Mouse (Mus musculus) gastrocnemius, postnatal 4 days (tissue): ENCODE results near the gene 5330417C22Rik. TPM values are rescaled to one million over a fixed set of nuclear protein-coding genes. Genes with fewer than 3 reads are reported as not detected.
"Not testable (repeated sequence)": the region's sequence is repeated elsewhere in the genome, so short reads cannot be mapped to it uniquely, and the experiment has no call there.

ENCODE experiments used
- DNase-seq, 2 experiments: peaks; one replicate each; pipeline ENCODE4 v3.0.0; 2021 to 2022; ENCODE audit warnings: low spot score in 2 of 2, mixed read lengths in 2 of 2
- total RNA-seq, 2 experiments: library from RNA; stranded (reverse); gene quantifications; 2 replicates each; pipeline ENCODE4 v1.2.3; 2021

Gene 5330417C22Rik
- total RNA-seq, 2 experiments from 2014 or later: 0.10 TPM; not detected in 1

DNA sequence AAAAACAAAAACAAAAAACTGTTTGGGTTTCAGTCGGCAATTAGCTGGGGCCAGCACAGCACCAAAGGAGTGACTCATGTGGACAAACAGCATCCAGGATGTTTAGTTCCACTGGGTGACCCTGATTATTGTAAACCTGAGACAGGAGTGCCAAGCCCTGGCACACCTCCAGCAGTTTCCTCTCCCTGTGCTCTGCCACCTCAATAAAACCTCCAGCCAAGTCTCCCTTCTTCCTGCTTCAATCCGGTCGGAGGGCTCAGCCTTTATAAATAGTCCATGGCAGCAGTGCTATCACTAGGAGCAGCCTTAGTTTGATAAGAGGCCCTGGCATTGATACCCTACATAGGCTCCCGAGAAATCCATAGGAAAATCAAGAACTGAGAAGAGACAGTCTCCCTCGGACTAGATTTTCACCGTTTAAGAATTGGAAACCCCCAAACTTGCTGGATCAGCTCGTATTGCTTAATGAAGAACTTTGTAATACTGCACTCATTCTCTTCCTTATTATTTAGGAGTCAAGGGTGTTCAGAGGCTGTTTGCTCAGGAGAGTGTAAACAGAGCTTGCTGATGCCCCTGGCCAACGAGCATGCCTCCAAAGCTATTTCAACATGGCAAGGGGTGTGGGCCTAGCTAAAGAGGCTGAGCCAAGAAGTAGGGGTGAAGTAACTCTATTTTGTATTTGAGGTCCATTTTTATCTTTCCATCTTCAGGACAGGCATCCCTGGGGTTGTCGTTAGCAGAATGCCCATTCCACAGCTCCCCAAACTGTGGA, 3.0 kb downstream of the 5330417C22Rik start:
- DNase-seq: no peak

DNA sequence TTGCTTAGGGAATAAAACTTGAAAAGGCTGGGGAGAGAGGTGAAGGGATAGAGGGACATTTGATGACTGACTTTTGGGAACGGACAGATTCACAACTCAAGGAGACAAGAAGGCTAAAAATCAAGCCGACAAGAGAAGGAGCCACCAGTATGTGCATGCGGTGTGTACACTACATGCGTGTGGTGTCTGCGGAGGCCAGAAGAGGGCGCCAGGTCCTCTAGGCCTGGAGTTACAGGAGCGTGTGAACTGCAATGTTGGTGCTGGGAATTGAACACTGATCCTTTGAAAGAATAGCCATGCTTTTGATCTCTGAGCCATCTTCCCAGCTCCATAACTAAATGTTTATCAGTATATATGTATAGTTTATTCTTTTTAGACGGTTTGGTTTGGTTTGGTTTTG, 7.8 kb downstream of the 5330417C22Rik start:
- DNase-seq: no peak

DNA sequence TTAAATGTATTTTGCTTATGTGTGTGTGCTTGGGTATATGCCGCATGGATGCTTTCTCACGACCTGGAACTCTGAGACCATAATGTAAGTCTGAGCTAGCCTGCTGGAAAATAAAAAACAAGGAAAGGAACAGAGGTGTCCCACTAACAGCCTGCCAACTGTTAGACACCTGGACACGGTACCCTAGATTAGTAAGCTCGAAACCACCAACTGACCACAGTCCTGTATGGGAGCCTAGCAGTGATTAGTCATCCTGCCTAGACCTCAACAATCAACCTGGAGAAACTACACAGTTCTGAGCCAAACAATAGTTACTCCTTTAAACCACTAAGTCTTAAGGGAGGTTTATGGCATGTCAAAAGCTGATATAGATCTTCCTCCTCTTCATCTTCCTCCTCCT, 12.9 kb downstream of the 5330417C22Rik start:
- DNase-seq: no peak

DNA sequence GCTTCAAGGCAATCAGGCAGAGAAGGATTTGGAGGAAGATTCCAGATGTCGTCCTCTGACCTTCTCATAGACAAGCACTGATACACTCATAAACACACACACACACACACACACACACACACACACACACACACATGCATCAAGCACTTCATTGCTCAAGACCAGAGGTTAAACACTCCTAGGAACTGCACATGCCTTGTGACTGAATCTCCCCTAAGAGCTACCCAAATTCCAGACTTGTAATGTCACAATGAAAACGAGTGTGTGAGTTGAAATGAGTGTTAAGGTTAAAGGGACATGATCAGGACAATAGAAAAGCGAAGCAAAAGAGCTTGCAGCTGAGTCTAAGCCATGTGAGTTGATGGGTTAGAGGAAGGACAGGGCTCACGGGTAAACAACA, 18.1 kb downstream of the 5330417C22Rik start:
- no peak for DNase-seq

DNA sequence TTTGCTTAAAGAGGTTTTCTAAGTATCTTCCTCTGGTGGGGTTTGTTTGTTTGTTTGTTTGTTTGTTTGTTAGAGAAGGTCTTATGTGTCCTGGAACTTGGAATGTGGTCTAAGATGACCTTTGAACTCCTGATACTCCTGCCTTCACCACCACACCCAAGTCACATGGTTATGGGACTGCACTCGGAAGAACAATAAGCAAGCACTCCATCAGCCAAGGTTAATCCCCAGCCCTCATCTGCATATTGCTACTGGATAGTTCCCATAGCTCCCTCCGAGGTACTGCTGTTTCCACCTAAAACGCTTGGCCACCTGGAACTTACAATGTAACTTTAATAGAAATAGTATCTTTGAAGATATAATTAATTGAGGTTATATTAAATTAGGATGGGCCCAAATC, 22.9 kb downstream of the 5330417C22Rik start:
- no peak for DNase-seq

DNA sequence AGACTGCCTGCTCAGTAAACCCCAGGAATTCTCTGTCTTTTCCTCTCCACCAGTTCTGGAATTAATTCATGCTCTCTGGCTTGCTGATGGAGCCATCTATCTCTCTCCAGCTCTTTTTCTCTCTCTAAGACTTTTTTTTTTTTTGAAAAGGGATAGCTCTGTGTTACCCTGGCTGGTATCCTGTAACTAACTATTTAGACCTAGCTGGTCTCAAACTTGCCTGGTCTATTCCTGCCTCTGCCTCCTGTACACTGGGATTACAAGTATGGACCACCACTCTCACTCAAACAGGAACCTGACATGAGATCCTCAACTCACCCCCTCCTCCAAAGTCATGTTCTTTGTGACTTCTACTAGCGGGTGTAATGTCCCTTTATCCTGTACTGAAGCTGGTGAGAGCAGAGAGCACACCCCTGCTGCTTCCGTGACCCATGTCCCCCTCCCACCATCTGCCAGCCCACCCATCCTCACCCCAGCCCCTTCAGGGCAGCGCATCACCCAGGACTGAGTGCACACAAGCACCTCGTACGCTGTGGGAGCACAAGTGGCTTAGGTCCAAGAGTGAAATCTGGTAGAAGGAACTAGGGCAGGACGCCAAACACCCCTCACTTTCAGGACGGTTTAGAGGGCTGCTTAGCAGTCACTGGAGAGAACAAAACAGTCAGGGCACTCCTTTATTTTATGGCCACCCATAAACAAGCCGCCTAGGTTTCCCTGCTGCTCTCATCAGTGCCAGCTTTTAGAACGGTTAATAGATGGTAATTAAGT, 25.4 kb downstream of the 5330417C22Rik start:
- DNase-seq: no peak

DNA sequence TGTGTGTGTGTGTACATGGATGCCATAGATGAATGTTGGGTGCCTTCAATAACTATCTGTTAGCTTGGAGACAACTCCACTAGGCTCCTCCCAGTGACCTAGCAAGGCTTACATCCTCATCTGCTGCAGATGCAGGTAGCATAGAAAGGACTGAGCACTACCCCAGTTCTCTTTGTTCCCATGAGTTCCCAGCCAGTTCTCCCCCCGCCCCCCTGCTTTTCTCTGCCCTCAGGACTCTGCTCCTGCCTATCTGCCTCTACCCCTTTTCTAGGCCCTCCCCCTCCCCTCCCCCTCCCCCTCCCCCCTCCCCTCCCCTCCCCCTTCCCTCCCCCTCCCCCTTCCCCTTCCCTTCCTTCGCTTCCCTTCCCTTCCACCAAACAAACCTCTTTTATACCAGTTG, 26.2 kb downstream of the 5330417C22Rik start:
- no peak for DNase-seq

DNA sequence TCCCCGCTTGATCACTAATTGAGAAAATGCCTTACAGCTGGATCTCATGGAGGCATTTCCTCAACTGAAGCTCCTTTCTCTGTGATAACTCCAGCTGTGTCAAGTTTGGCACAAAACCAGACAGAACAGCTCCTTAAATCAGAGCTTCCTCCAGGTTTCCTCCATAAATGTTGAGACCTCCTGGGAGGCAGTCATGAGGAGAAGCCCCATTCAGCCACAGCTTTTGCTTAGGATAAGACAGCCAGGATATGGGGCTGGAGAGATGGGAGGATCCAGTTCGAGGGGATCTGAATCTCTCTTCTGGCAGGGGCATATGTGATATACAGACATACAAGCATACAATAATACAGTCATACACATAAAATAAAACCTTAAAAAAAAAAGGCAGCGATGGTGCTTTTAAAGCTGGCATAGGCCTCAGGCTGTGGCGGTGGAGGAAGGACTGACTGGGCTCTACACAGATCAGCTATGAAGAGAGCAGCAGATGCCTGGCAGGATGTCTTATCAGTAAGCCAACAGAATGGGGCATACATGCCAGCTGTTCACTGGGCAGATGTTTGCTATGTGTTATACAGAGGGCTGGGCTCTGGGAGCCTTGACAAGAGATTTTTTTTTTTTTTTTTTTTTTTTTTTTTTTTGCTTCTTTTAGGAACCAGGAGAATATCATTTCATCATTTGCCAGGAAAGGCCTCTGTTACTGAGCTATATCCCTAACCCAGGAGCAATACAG, 27.4 kb downstream of the 5330417C22Rik start:
- no peak for DNase-seq

DNA sequence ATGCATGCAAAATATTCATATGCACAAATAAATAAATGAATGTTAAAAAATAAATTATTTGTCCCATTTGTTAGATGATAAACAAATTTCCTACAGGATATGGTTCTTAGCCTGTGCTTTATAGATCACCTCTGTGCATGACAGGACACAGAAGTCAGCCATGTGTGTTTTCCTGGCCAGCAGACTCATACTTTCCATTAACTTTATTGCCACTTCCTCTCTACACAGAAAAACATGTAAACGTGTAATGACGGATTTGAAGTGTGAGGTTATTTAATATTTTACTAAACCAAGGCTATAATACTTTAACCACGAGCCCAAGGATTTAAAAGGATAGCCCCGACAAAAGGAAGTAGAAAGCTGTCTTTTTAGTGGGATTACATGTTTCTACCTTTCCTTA, 32.4 kb downstream of the 5330417C22Rik start:
- DNase-seq: no peak

DNA sequence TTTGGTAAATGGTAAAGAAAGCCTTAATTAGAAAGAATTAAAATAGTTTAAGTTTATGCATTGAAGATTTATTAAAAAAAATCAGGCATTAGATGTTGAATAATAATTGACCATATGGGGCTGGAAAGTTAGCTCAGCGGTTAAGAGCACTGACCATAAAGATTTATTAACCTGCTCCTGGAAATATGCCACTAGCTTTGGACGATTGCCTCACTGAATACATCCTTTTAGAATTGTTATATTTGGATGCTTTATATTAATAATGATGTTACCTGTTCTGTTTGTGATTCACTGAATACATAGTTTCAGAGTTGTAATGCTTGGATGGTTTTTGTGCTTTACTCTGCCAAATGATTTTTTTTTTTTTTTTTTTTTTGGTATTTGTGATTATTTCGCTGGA, 34.9 kb downstream of the 5330417C22Rik start:
- DNase-seq: not testable (repeated sequence)

DNA sequence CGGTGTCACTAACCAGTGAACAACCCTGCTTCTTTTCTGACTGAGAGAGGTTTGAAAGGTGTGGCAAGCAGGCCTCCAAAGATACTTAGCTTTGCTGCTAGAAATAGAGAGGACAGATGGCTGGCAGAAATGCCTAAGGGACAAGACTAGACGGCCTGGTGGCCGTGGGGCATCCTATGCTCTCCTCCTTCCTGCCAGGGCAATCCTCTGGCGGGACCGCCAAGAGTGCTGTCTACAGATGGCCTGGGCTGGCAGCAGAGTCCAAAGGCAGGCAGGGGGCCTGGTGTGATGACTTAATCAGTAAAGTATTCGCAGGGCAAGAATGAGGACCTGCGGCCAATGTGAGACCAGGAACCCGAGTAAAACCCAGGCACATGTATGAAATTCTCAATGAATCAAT, 36.5 kb downstream of the 5330417C22Rik start:
- no peak for DNase-seq

DNA sequence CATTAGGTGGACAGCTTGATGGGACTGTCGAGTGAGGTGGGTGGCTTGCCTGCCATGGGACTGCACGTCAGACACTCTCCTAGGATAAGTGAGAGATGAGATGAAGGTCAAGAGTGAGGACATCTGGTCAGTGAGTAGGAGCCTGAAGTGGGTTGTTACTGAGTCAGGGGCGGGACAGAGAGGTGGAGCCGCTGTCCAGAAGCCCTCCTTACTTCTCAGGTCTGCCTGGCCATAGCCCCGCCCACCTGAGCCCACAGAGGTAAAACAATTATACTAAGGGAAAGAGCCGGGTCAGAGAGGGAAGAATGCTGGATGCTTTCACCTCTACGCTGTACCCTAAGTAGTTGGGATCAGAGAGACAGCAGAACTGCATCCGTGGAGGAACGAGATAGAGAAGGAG, 38.7 kb downstream of the 5330417C22Rik start:
- no peak for DNase-seq

DNA sequence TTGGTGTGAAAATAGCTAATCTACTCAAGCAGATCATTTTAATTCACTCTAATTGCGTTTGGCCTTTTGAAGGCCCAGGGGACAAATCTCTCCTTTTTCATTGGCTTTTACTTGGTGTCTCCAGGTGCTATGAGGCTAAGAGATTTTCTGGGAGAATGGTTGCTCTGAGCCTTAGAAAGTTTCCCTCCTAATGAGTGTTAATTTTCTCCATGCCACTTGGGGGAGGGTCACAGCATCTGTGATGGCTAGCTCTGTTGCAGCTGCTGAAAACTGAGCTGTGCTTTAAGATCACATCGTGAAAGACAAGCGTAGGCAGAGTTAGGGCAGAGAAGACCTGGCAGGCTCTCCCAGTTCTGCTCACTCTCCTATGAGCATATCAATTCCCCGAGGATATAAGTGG, 40.9 kb downstream of the 5330417C22Rik start:
- DNase-seq: no peak

DNA sequence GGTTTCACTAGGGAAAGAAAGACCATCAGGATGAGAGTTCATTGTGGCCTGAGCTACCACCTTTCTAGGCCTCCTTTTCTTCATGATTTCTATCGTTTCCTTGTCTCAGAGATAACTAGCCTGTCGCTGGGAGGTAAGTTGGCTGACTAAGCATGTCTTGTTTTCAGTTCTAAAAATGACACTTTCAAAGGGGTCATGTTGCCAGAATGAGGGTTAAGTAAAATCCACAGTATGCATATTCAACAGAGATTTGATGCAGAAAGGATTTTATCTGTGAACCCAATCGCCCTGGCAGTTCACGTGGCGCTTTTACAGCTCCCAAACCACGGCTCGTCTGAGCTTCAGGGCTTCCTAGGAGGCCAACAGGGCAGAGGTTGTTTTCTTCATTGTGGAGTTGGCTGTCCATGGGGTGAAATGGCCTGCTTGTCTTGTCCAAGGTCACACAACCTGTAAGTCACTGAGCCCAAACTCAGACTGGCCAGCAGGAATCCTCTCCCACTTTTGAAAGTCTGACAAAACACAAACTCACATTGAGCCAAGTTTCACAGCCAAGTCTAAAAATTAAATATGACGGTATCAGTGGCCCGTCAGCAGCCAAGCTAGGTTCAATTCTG, 41.4 kb downstream of the 5330417C22Rik start:
- no peak for DNase-seq

DNA sequence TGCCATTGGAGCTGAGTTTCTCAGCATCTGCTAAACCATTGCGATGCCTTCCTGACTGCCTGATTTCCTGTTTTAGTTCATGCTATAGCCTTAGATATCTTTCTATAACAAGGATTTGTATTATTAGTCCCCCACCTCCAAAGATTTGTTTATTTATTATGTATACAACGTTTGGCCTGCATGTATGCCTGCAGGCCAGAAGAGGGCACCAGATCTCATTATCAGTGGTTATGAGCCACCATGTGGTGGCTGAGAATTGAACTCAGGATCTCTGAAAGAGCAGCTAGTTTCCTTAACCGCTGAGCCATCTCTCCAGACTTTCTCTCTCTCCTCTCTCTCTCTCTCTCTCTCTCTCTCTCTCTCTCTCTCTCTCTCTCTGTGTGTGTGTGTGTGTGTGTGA, 46.4 kb downstream of the 5330417C22Rik start:
- DNase-seq: no peak

DNA sequence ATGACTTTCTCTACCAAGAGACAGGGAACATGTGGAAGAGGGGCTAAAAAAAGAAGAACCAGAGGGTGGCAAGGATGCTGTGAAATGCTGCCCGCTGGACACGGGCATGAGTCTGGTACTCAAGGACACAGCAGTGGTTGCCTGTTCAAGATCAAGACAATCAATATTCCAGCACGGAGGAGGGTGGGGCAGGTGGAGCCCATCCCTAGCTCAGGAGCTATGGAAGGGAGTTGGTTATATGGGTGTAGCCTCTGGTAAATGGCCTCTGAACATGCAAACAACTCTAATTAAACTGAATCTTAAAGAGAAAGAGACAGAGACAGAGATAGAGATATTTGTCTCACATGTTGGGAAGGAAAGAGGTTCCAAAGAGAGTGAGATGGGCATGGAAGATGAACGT, 51.6 kb downstream of the 5330417C22Rik start:
- DNase-seq: no peak

DNA sequence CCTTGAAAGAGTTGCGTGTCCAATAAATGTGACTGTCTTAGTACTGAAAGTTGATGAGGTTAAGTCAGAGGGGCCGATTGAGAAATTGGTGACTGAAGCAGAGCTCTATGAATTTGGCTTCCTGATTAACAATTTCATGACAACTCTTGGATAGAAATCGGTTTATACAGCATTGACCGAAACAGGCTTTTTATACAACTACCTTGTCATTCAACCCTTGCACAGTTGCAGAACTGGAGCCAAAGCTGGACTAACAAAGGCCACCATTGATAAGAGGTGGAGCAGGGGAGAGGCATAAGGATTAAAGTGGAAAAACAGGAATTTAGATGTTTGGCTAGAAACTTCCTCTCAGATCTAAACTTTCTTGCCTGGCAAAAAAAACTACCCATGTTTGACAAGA, 57.5 kb downstream of the 5330417C22Rik start:
- DNase-seq: no peak

DNA sequence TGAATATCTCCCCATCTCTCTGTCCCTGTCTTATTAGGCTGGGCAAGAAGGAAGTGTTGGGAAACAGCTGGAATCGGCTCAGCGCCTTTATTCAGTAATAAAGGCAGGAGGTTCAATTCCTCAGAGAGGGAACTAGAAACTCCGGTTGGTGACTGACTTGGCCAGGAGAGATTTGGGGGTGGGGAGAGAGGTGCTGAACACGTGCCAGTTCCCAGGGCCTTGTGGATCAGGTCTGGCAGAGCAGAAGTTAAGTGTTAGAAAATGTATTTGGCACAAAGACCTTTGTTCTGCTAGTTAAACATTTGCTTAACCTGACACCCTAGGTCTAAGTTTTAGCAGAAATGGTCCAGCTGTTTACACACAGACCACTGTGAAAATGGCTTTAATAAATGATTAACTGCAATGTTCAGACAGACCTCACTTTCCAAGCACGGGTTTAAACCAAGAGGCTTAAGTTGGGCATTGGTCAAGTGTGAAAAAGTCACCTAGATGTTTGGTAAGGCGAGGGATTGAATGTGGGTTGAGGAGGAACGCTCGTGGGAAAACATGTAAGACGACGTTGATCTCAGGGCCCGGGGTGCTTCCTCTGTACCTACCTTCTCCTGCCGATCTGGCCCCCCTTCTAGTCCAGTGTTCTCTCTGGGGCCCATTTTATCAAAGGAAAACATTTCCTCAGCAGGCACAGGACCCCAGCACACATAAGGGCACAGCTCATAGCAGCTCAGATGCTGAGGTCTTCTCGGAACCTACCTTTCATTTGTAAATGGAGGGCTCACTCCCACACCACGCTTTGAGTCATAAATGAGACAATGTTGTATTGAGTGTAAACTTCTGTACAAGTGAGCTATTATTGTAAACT, 59.3 kb downstream of the 5330417C22Rik start:
- no peak for DNase-seq

DNA sequence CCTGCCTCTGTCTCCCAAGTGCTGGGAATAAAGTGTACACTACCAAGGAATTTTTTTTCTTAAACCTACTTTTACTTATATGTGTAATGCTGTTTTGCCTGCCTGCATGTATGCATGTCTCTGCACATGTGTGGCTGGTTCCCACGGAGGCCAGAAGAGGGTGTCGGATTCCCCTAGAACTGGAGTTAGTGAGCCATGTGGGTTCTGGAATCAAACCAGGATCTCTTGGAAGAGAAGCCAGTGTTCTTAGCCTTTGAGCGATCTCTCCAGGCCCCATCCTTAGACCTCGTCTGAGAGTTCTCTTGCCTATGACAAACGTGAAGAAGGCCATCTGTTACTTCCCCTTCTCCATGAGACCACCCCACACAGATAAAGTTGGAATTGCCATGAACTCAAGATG, 60.8 kb downstream of the 5330417C22Rik start:
- DNase-seq: no peak

DNA sequence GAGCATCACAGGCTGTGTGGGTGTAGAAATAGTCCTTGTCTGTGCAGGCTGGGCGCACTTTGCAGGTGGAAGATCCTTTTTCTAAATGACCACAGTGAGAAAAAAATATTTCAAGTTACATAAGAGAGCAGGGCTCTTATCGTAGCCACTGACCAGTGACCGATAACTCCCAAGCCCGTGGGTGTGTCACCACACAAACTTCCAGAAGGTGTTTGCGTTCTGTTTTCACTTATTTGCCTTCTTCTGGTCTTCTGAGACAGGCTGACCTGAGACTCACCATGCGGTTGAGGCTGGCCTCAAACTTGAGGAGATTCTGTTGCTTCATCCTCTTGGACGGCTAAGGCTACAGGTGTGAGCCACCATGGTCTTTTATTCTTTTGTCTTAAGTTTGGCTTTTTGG, 61.4 kb downstream of the 5330417C22Rik start:
- no peak for DNase-seq

DNA sequence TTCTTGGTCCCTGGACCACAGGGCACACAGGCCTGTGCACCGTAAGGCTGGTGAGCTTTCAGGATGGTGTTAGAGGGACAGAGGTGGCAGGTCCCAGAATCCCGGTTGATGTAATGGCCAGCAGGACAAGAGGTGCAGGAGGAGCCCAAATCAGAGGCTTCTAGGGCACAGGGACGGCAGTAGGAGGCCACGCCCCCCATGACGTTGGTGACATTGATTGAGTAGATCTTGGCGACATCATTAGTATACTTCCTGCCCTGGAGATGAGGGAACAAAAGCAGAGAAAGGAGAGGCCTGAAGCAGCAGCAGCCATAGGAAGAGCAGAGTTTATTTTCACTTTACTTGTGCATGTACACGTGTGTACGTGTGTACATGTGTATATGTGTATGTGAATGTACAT, 68.6 kb downstream of the 5330417C22Rik start:
- no peak for DNase-seq
